Mouse (Mus musculus) liver, embryonic 12.5 days (tissue): ENCODE measurements around the gene Slc47a1. TPM values are rescaled to one million over a fixed set of nuclear protein-coding genes. Genes with fewer than 3 reads are reported as not detected.
"Not testable (repeated sequence)": the region's sequence is repeated elsewhere in the genome, so short reads cannot be mapped to it uniquely, and the experiment has no call there.

ENCODE experiments used
- ATAC-seq: fragments of 200-750 bp; cut with Nextera tagmentation; 2 replicates; pipeline ENCODE4 v1.8.0; 2017; ENCODE audit warnings: moderate number of reproducible peaks, mild to moderate bottlenecking, moderate library complexity
- H3K27ac ChIP-seq: fragments of 300-500 bp; sonication (generic); 2 replicates; pipeline ENCODE4 v1.5.1; 2016; ENCODE audit warnings: mild to moderate bottlenecking
- H3K27me3 ChIP-seq: fragments of 300-500 bp; sonication (generic); replicated peaks from 2 replicates; pipeline ENCODE4 v1.6.1; 2016; ENCODE audit warnings: mild to moderate bottlenecking, moderate library complexity
- H3K36me3 ChIP-seq: fragments of 300-500 bp; sonication (generic); 2 replicates; pipeline ENCODE4 v1.6.1; 2016; ENCODE audit warnings: mild to moderate bottlenecking, moderate library complexity
- H3K4me1 ChIP-seq: fragments of 300-500 bp; sonication (generic); 2 replicates; pipeline ENCODE4 v1.6.1; 2016
- H3K4me2 ChIP-seq: fragments of 300-500 bp; sonication (generic); 2 replicates; pipeline ENCODE4 v1.6.1; 2016; ENCODE audit warnings: mild to moderate bottlenecking, moderate library complexity
- H3K4me3 ChIP-seq: fragments of 300-500 bp; sonication (generic); 2 replicates; pipeline ENCODE4 v1.5.1; 2016; ENCODE audit warnings: mild to moderate bottlenecking, moderate library complexity
- H3K9ac ChIP-seq: fragments of 300-500 bp; sonication (generic); 2 replicates; pipeline ENCODE4 v1.6.1; 2016; ENCODE audit warnings: mild to moderate bottlenecking, moderate library complexity
- H3K9me3 ChIP-seq: fragments of 300-500 bp; sonication (generic); replicated peaks from 2 replicates; pipeline ENCODE4 v1.6.1; 2016; ENCODE audit warnings: mild to moderate bottlenecking, moderate library complexity
- WGBS: fragments of 180-500 bp; shearing (Covaris S2); methylation state at CpG from one replicate; pipeline ENCODE4 v1.1.7; 2016; ENCODE audit not compliant: insufficient replicate concordance; 5-methylcytosine and 5-hydroxymethylcytosine counted together
- polyA plus RNA-seq: library from polyadenylated mRNA; unstranded; fragments of >200 nt; fragmentation: Nextera tagmentation; extraction: Ambion mirVana; gene quantifications from 2 replicates; pipeline ENCODE4 v1.2.1, GENCODE M21; 2016

Slc47a1 gene
- polyA plus RNA-seq, 1 experiment from 2014 or later: 2.5 TPM

- Histone ChIP-seq H3K9ac (no peak overlapping the region), H3K4me3 (no peak overlapping the region), H3K4me2 (no peak overlapping the region), H3K4me1 (peaks cover 12% of the 10 kb centered on the region), H3K9me3 (0 out of 2 replicates have a peak, but pooled peaks cover 5% of the 10 kb centered on the region), H3K27me3 (no peaks in the 10 kb centered on the region), H3K36me3 (no peaks in the 10 kb centered on the region), H3K27ac (no peak overlapping the region)
- no peak for ATAC-seq
- WGBS: 53% methylated on average over 12 of the region's 12 CpGs
These were observed 68.3 kb downstream of the Slc47a1 start for GRCm38 (mm10) chr11:61309831-61310230.

DNA sequence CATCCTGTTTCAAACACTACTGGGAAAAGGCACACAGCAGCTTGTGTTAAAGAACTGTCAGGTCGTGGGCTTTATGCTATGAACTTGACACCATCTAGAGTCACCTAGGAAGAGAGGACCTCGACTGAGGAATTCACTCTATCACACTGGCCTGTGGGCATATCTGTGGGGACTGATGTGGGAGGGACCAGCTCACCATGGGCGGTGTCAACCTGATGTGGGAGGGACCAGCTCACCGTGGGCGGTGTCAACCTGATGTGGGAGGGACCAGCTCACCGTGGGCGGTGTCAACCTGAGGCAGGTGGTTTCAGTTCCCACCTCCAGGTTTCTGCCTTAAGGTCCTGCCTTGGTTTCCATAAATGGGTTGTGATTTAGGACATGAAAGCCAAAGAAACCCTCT lies 70.3 kb downstream of the Slc47a1 start:
- 26% methylated on average over 7 of the region's 7 CpGs for WGBS
- Histone ChIP-seq H3K4me3 (no peak overlapping the region), H3K9me3 (0 out of 2 replicates have a peak, but pooled peaks cover 5% of the 10 kb centered on the region), H3K36me3 (no peaks in the 10 kb centered on the region), H3K27ac (no peak overlapping the region), H3K27me3 (no peaks in the 10 kb centered on the region), H3K9ac (no peak overlapping the region), H3K4me1 (peaks cover 5% of the 10 kb centered on the region), H3K4me2 (peak overlapping the region; percentile 10; the same call in 1 of the 2 replicates)
- ATAC-seq: peak; percentile 68; the same call in 1 of the 2 replicates

DNA sequence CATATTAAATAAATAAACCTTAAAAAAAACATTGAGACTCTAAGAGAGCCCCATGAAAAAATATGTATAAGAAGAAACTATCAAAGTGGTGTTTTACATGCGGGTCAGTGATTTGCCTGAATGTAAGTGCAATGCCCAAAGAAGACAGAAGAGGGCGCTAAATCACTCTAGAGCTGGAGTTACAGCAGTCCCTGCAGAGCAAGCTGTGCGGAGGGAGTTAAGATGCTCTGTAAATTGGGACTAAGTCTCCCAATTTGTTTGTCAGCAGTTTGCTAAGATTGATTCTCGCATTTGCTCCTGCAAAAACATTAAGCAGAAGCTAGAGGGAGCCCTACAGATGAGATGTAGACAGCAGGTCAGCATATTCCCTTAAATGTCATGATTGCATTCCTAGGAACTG lies 72.8 kb downstream of the Slc47a1 start:
- H3K9me3 ChIP-seq: 0 out of 2 replicates have a peak, but pooled peaks cover 5% of the 10 kb centered on the region
- H3K27ac ChIP-seq: no peak overlapping the region
- 63% methylated on average over 4 of the region's 4 CpGs for WGBS
- no peak overlapping the region for H3K9ac ChIP-seq
- H3K4me1 ChIP-seq: peaks cover 14% of the 10 kb centered on the region
- H3K36me3 ChIP-seq: no peaks in the 10 kb centered on the region
- no peak for ATAC-seq
- no peaks in the 10 kb centered on the region for H3K27me3 ChIP-seq
- H3K4me3 ChIP-seq: no peak overlapping the region
- H3K4me2 ChIP-seq: no peak overlapping the region

DNA sequence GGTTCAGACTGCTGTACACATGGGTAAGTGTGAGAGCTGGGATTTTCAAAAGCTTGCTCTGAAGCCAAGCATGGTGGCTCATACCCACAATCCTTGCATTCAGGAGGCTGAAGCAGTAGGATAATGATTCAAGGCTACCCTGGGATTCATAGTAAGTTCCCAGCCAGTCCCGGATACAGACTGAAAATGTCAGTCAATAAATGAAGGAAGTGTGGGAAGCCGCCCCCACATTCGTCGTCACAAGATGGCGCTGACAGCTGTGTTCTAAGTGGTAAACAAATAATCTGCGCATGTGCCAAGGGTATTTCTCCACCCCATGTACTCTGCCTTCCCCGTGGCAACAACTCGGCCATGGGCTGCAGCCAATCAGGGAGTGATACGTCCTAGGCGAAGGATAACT lies 73.6 kb downstream of the Slc47a1 start:
- not testable (repeated sequence) for H3K27ac ChIP-seq, H3K27me3 ChIP-seq, H3K4me3 ChIP-seq, H3K9ac ChIP-seq, H3K36me3 ChIP-seq, H3K9me3 ChIP-seq, H3K4me2 ChIP-seq, ATAC-seq
- H3K4me1 ChIP-seq: peaks cover 21% of the 10 kb centered on the region
- 84% methylated on average over 8 of the region's 10 CpGs for WGBS

DNA sequence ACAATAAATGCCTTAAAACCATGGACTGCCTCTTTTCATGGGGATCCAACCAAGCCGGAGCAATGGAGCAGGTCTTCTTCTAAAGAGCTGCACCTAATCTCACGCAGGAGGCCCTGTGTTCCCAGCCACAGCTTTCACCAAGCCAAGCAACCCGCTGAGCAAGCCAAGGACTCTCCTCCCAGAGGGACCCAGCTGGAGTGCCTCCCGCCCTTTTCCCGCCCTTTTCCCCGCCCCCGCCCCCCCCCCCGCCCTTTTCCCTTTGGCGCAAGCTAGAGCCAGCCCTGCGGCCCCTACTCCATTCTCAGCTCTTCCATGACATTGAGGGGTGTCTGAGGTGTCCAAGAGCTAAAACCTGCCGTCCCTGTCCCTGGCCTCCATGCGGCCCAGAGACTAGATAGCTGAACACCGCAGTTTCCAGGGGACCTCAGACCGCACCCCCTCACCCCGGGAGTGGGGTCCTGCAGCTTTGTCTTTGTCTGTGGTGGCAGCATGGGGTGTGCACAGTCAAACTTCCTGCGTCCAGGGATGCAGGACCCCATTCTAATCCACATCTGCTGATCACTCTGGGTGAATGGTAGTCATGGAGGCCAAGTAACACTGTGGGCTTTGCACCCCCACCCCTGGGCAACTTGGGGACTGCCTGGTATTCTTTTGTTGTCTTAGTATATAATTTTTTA lies 77.3 kb downstream of the Slc47a1 start:
- ATAC-seq: peak; percentile 42; the same call in 1 of the 2 replicates
- Histone ChIP-seq H3K4me1 (peaks cover 15% of the 10 kb centered on the region), H3K9ac (peak overlapping the region; percentile 22; the same call in 1 of the 2 replicates), H3K4me2 (peak overlapping the region; percentile 58), H3K4me3 (peak overlapping the region; percentile 27), H3K27ac (no peak overlapping the region), H3K9me3 (0 out of 2 replicates have a peak, but pooled peaks cover 5% of the 10 kb centered on the region), H3K27me3 (no peaks in the 10 kb centered on the region), H3K36me3 (no peaks in the 10 kb centered on the region)
- 43% methylated on average over 10 of the region's 16 CpGs for WGBS

DNA sequence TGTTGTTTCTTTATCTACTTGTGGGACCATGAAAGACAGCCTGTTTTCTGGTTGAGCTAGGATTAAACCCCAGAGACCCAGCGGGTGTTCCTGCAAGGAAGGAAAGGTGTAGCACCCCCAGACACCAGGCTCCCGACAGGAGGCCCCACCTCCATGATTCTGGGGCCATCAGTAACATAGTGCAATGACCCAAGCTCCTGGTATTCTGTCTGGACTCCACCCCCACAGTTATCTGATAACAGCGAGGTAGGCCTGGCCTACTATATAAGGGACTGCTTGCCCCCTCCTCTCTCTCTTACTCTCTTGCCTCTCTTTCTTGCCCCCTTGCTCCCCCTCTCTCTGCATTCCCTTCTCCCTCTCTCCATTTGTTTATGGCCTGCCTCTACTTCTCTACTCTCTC lies 77.9 kb downstream of the Slc47a1 start:
- Histone ChIP-seq H3K4me2 (peak overlapping the region; percentile 58), H3K9ac (0 out of 2 replicates have a peak overlapping the region, but pooled peaks have one; percentile 22), H3K4me1 (peaks cover 15% of the 10 kb centered on the region), H3K27ac (no peak overlapping the region), H3K9me3 (0 out of 2 replicates have a peak, but pooled peaks cover 2% of the 10 kb centered on the region), H3K4me3 (0 out of 2 replicates have a peak overlapping the region, but pooled peaks have one; percentile 27), H3K36me3 (no peaks in the 10 kb centered on the region), H3K27me3 (no peaks in the 10 kb centered on the region)
- ATAC-seq: no peak
- 39% methylated on average over 3 of the region's 3 CpGs for WGBS

- no peaks in the 10 kb centered on the region for H3K9me3 ChIP-seq
- peaks cover 15% of the 10 kb centered on the region for H3K4me1 ChIP-seq
- no peak overlapping the region for H3K4me2 ChIP-seq
- H3K4me3 ChIP-seq: no peak overlapping the region
- no peak overlapping the region for H3K27ac ChIP-seq
- no peaks in the 10 kb centered on the region for H3K27me3 ChIP-seq
- ATAC-seq: no peak
- H3K9ac ChIP-seq: no peak overlapping the region
- WGBS: 61% methylated on average over 2 of the region's 2 CpGs
- H3K36me3 ChIP-seq: no peaks in the 10 kb centered on the region
These were observed 80.2 kb downstream of the Slc47a1 start for GRCm38 (mm10) chr11:61297901-61298300.

DNA sequence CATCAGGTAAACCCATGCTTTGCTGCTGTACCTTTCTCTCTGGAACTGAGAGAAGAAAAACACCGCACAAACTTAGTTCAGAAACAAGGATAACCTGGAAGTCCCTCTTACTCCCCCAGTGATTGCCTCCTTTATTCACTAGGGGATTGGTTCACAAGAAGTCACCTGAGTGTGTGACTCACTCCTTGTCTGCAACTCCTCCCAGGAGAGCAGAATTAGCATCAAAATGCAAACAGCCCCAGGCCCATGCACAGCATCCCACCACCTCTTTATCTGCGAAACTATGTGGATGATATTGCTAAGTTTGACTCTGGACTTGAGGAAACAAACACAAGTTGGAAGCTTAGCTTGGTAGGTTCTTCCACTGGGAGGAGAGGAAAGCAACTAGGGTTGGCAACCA lies 80.8 kb downstream of the Slc47a1 start:
- Histone ChIP-seq H3K9me3 (no peaks in the 10 kb centered on the region), H3K9ac (no peak overlapping the region), H3K4me2 (no peak overlapping the region), H3K27me3 (no peaks in the 10 kb centered on the region), H3K4me3 (no peak overlapping the region), H3K27ac (no peak overlapping the region), H3K36me3 (no peaks in the 10 kb centered on the region), H3K4me1 (peaks cover 15% of the 10 kb centered on the region)
- ATAC-seq: no peak
- WGBS: 72% methylated on average over 2 of the region's 2 CpGs

- Histone ChIP-seq H3K9ac (no peak overlapping the region), H3K27ac (no peak overlapping the region), H3K4me3 (no peak overlapping the region), H3K4me2 (no peak overlapping the region), H3K4me1 (peaks cover 15% of the 10 kb centered on the region), H3K27me3 (no peaks in the 10 kb centered on the region), H3K36me3 (no peaks in the 10 kb centered on the region), H3K9me3 (no peaks in the 10 kb centered on the region)
- WGBS: 58% methylated on average over 1 of the region's 1 CpGs
- ATAC-seq: no peak
These were observed 81.6 kb downstream of the Slc47a1 start for GRCm38 (mm10) chr11:61296556-61296955.

DNA sequence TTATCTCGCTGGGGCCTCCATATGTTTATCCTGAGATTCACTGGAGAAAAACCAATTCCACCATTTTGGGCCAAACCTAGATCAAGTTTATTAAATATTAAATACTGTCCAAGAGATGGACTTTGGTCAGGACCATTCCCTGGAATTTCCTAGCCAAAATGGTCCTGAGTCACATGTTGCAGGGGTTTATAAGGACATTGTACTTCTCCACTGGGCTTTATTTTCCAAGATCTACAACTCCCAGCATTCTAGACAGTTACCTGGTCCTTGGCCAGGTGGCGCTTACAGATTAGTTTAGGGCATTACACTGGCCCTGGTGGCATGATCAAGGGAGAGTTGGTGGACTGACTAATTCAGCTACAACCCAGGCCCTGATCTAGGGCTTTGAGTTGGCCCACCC lies 82.6 kb downstream of the Slc47a1 start:
- Histone ChIP-seq H3K4me3 (no peak overlapping the region), H3K4me1 (peaks cover 8% of the 10 kb centered on the region), H3K9ac (no peak overlapping the region), H3K36me3 (no peaks in the 10 kb centered on the region), H3K27ac (no peak overlapping the region), H3K4me2 (no peak overlapping the region), H3K27me3 (no peaks in the 10 kb centered on the region), H3K9me3 (no peaks in the 10 kb centered on the region)
- WGBS: 62% methylated on average over 2 of the region's 2 CpGs
- ATAC-seq: no peak

- no peak for ATAC-seq
- Histone ChIP-seq H3K9ac (no peak overlapping the region), H3K27me3 (no peaks in the 10 kb centered on the region), H3K4me1 (no peaks in the 10 kb centered on the region), H3K4me2 (no peak overlapping the region), H3K9me3 (no peaks in the 10 kb centered on the region), H3K27ac (no peak overlapping the region), H3K4me3 (no peak overlapping the region), H3K36me3 (no peaks in the 10 kb centered on the region)
- 55% methylated on average over 3 of the region's 3 CpGs for WGBS
These were observed 83.7 kb downstream of the Slc47a1 start for GRCm38 (mm10) chr11:61294431-61294830.
